Mouse (Mus musculus) brain, embryonic 14.5 days (tissue): ENCODE results near the gene Sipa1. TPM values are rescaled to one million over a fixed set of nuclear protein-coding genes. Genes with fewer than 3 reads are reported as not detected.
A peak's percentile ranks its signal among the peaks of the same experiment; 100 is the strongest.

Experiments
- DNase-seq: peaks from one replicate; pipeline ENCODE4 v3.0.0-alpha.2; 2011; ENCODE audit warnings: low read depth
- CTCF ChIP-seq: fragments of 200-500 bp; IDR thresholded peaks from 2 replicates; pipeline ENCODE4 v1.5.1; 2012; ENCODE audit warnings: inconsistent platforms, mild to moderate bottlenecking, moderate library complexity, borderline replicate concordance; ENCODE audit not compliant: insufficient read depth, insufficient read length; ENCODE audit errors: extremely low read depth
- POLR2A ChIP-seq: fragments of 200-500 bp; IDR thresholded peaks from 2 replicates; pipeline ENCODE4 v1.6.1; 2012; ENCODE audit warnings: mild to moderate bottlenecking, inconsistent platforms, borderline replicate concordance; ENCODE audit not compliant: poor library complexity, insufficient read depth, insufficient read length, severe bottlenecking; ENCODE audit errors: extremely low read depth
- polyA plus RNA-seq: library from polyadenylated mRNA; depleted of rRNA; stranded (reverse); fragments of >200 nt; gene quantifications from 2 replicates; pipeline ENCODE4 v1.2.3, GENCODE M21; 2012; rRNA removed

Gene Sipa1
- 30.8 and 32.5 TPM in 2 replicates for polyA plus RNA-seq

GRCm38 (mm10) chr19:5662981-5663913 is at the start of gene Sipa1:
Sipa1 (minus strand) TSS chr19:5663707.
- TF ChIP-seq POLR2A: no peak
- peak; percentile 87 for DNase-seq

GRCm38 (mm10) chr19:5713255-5713654 is 49.7 kb upstream of the Sipa1 start:
- TF ChIP-seq CTCF: no peak
- TF ChIP-seq POLR2A: no peak
- no peak for DNase-seq

GRCm38 (mm10) chr19:5711907-5712460 is 48.5 kb upstream of the Sipa1 start:
- TF ChIP-seq POLR2A (no peak), CTCF (no peak)
- no peak for DNase-seq

- TF ChIP-seq POLR2A (no peak), CTCF (peak; percentile 75; the same call in 1 of the 2 replicates)
- peak; percentile 75 for DNase-seq
These were observed 47.7 kb upstream of the Sipa1 start for GRCm38 (mm10) chr19:5711218-5711617.

GRCm38 (mm10) chr19:5710581-5710980 is 47.1 kb upstream of the Sipa1 start:
- no peak for DNase-seq
- TF ChIP-seq POLR2A: no peak
- no peak for TF ChIP-seq CTCF

- DNase-seq: no peak
- TF ChIP-seq CTCF: no peak
- no peak for TF ChIP-seq POLR2A
These were observed 46.6 kb upstream of the Sipa1 start for GRCm38 (mm10) chr19:5710068-5710467.

- no peak for TF ChIP-seq POLR2A
- no peak for TF ChIP-seq CTCF
- no peak for DNase-seq
These were observed 41.5 kb upstream of the Sipa1 start for GRCm38 (mm10) chr19:5704801-5705571.

- no peak for DNase-seq
- TF ChIP-seq CTCF (no peak), POLR2A (no peak)
These were observed 40.8 kb upstream of the Sipa1 start, which contains the start of gene Kcnk7 for GRCm38 (mm10) chr19:5704163-5704800. Kcnk7 (plus strand) TSS chr19:5704367.

- TF ChIP-seq CTCF (no peak), POLR2A (no peak)
- DNase-seq: peak; percentile 65
These were observed 32.4 kb upstream of the Sipa1 start for GRCm38 (mm10) chr19:5695849-5696462.

- TF ChIP-seq CTCF: no peak
- TF ChIP-seq POLR2A: no peak
These were observed 30.3 kb upstream of the Sipa1 start for GRCm38 (mm10) chr19:5693801-5694200.

More at GRCm38 (mm10) chr19:5693801-5694200, 30.3 kb upstream of the Sipa1 start:
- DNase-seq: no peak
